Mouse (Mus musculus) adrenal gland, postnatal 25 days (tissue): ENCODE results near the gene Upp1. TPM values are rescaled to one million over a fixed set of nuclear protein-coding genes. Genes with fewer than 3 reads are reported as not detected.
"Not testable (repeated sequence)": the region's sequence is repeated elsewhere in the genome, so short reads cannot be mapped to it uniquely, and the experiment has no call there.

Experiments used
- DNase-seq: peaks from one replicate; pipeline ENCODE4 v3.0.0; 2021; ENCODE audit warnings: mixed read lengths
- long read RNA-seq: library from polyadenylated mRNA; stranded (forward); transcript quantifications from one replicate; pipeline ENCODE4 v2.0.0, GENCODE M21; 2021
- total RNA-seq: library from RNA; stranded (reverse); gene quantifications from 2 replicates; pipeline ENCODE4 v1.2.3, GENCODE M21; 2021

Gene Upp1
- 7.9 and 9.1 TPM in 2 replicates for total RNA-seq
- long read RNA-seq, partial matches to known transcripts, result 0 of 3 reads
- long read RNA-seq, other reads (novel, unspliced or antisense), result 1 of 3 reads

- no peak for DNase-seq
Observed at GRCm38 (mm10) chr11:9118050-9118420, at the start of gene Upp1. TSS of gene Upp1 (plus strand) at chr11:9118103.

- no peak for DNase-seq
Observed at GRCm38 (mm10) chr11:9076444-9076843, 41.5 kb upstream of the Upp1 start.

- no peak for DNase-seq
Observed at GRCm38 (mm10) chr11:9113189-9113588, 4.7 kb upstream of the Upp1 start.

GRCm38 (mm10) chr11:9115367-9116120 is 2.4 kb upstream of the Upp1 start:
- no peak for DNase-seq

GRCm38 (mm10) chr11:9116121-9116520 is 1.8 kb upstream of the Upp1 start:
- no peak for DNase-seq

- no peak for DNase-seq
Observed at GRCm38 (mm10) chr11:9116916-9117315, 987 bp upstream of the Upp1 start.

- peak; percentile 84 for DNase-seq
Observed at GRCm38 (mm10) chr11:9117358-9118049, 399 bp upstream of the Upp1 start.

- DNase-seq, result peak; percentile 62
Observed at GRCm38 (mm10) chr11:9118421-9119121, 668 bp downstream of the Upp1 start.

- no peak for DNase-seq
Observed at GRCm38 (mm10) chr11:9119231-9120020, 1.5 kb downstream of the Upp1 start.

GRCm38 (mm10) chr11:9122315-9122714 is 4.4 kb downstream of the Upp1 start:
- no peak for DNase-seq

- DNase-seq, result peak; percentile 15
Observed at GRCm38 (mm10) chr11:9126373-9127107, 8.6 kb downstream of the Upp1 start.

- no peak for DNase-seq
Observed at GRCm38 (mm10) chr11:9128110-9128509, 10.2 kb downstream of the Upp1 start.

- no peak for DNase-seq
Observed at GRCm38 (mm10) chr11:9129528-9129927, 11.6 kb downstream of the Upp1 start.

GRCm38 (mm10) chr11:9131688-9132087 is 13.8 kb downstream of the Upp1 start:
- DNase-seq, result no peak

- no peak for DNase-seq
Observed at GRCm38 (mm10) chr11:9135589-9136246, 17.8 kb downstream of the Upp1 start.

GRCm38 (mm10) chr11:9136471-9136870 is 18.6 kb downstream of the Upp1 start:
- DNase-seq, result peak; percentile 73

GRCm38 (mm10) chr11:9145113-9145512 is 27.2 kb downstream of the Upp1 start:
- DNase-seq, result no peak

- DNase-seq, result no peak
Observed at GRCm38 (mm10) chr11:9146115-9146514, 28.2 kb downstream of the Upp1 start.

GRCm38 (mm10) chr11:9146683-9147082 is 28.8 kb downstream of the Upp1 start:
- DNase-seq, result no peak

- peak; percentile 44 for DNase-seq
Observed at GRCm38 (mm10) chr11:9148206-9148605, 30.3 kb downstream of the Upp1 start.

GRCm38 (mm10) chr11:9150403-9150802 is 32.5 kb downstream of the Upp1 start:
- DNase-seq, result not testable (repeated sequence)
